In the genomic region with DNA sequence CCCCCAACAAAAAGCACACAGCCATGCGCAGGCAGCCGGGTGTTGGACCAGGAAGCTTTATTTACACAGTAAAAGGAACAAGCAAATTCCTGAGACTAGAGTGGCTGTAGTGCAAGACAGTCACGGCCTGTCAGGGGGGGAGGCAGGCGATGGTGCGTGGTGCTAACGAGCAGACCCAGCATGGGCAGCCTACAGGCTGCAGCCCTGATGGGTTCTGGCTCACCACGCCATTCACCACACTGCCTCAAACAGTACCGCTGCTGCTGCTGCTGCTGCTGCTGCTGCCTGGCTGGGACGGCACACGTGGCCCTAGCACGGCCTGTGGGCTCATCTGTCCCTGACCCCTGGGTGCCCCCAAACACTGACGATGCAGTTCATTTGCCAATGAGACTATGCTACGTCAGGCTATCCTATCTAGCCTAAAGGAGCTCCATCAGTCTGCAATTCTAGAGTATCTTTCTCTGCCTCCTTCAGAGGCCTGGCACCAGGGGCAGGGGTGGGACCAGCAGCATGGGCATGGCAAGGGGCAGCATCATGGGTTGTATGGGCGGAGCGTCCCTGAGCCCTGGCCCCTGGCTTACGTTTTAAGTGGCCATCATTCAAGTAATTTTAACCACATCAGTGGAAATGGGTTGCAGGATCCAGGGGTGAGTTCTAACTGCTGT, we compare ENCODE assay signal across 8 mouse cellular contexts.
A peak's percentile ranks its signal among the peaks of the same experiment; 100 is the strongest.
DNase-seq lines count a peak whose midpoint lies in the region; ATAC-seq and TF ChIP-seq lines count a peak whose summit lies in the region.

No protein-coding gene starts in this region.

- DNase-seq in left cerebral cortex, adult 2 months (ENCODE audit: extremely low spot score in 1 of 2, low spot score in 2 of 2), result no peak
- no peak for DNase-seq in left cerebral cortex, postnatal 4 days
- peak; percentile 18 for DNase-seq in forebrain, embryonic 14.5 days (ENCODE audit: low spot score)
- DNase-seq in liver, embryonic 13.5 days, result no peak
- peak; percentile 47 for DNase-seq in retina, embryonic 14.5 days (ENCODE audit: low spot score)
- no peak for DNase-seq in gastrocnemius, postnatal 14 days
- DNase-seq in ovary, postnatal 36 days (ENCODE audit: low spot score), result no peak
- DNase-seq in thymus, postnatal 4 days, result no peak

- H3K27ac ChIP-seq in left cerebral cortex, adult 2 months, result peak overlapping the region; percentile 94
- H3K27ac ChIP-seq in forebrain, embryonic 14.5 days (ENCODE audit: low read depth, low read length), result peak overlapping the region; percentile 44; the same call in 1 of the 2 replicates
- H3K27ac ChIP-seq in liver, embryonic 13.5 days, result 0 out of 2 replicates have a peak overlapping the region, but pooled peaks have one; percentile 23

- no peak for TF ChIP-seq CTCF in left cerebral cortex, adult 2 months (IDR thresholded peaks at IDR 0.05)

- no peak overlapping the region for H3K4me2 ChIP-seq in forebrain, embryonic 14.5 days (ENCODE audit: low read length)
- 0 out of 2 replicates have a peak overlapping the region, but pooled peaks have one; percentile 6 for H3K4me2 ChIP-seq in liver, embryonic 13.5 days

- peaks cover 33% of the 10 kb centered on the region for H3K36me3 ChIP-seq in forebrain, embryonic 14.5 days (ENCODE audit: control insufficient read depth, insufficient read depth, low read length)
- peaks cover 61% of the 10 kb centered on the region for H3K36me3 ChIP-seq in liver, embryonic 13.5 days

- 41% methylated on average over 16 of the region's 16 CpGs for WGBS in forebrain, embryonic 14.5 days
- WGBS in liver, embryonic 13.5 days (ENCODE audit: insufficient replicate concordance), result 67% methylated on average over 16 of the region's 16 CpGs

- peaks cover 17% of the 10 kb centered on the region for H3K4me1 ChIP-seq in forebrain, embryonic 14.5 days (ENCODE audit: control insufficient read depth, insufficient read depth, low read length)
- H3K4me1 ChIP-seq in liver, embryonic 13.5 days (replicated peaks), result peaks cover 49% of the 10 kb centered on the region

- H3K4me3 ChIP-seq in left cerebral cortex, adult 2 months, result no peak overlapping the region
- no peak overlapping the region for H3K4me3 ChIP-seq in forebrain, embryonic 14.5 days (ENCODE audit: low read depth, low read length)
- no peak overlapping the region for H3K4me3 ChIP-seq in liver, embryonic 13.5 days (replicated peaks)

- no peaks in the 10 kb centered on the region for H3K27me3 ChIP-seq in forebrain, embryonic 14.5 days (replicated peaks; ENCODE audit: control insufficient read depth, insufficient read depth, low read length)
- no peaks in the 10 kb centered on the region for H3K27me3 ChIP-seq in liver, embryonic 13.5 days

- H3K9me3 ChIP-seq in forebrain, embryonic 14.5 days (replicated peaks; ENCODE audit: control insufficient read depth, low read length), result no peaks in the 10 kb centered on the region
- H3K9me3 ChIP-seq in liver, embryonic 13.5 days (replicated peaks), result no peaks in the 10 kb centered on the region

- ATAC-seq in forebrain, embryonic 14.5 days, result peak; percentile 51; the same call in 1 of the 2 replicates
- peak; percentile 24; the same call in 1 of the 2 replicates for ATAC-seq in liver, embryonic 13.5 days (ENCODE audit: low read depth)

- H3K9ac ChIP-seq in forebrain, embryonic 14.5 days (ENCODE audit: low read length), result no peak overlapping the region; the same call in 1 of the 2 replicates
- no peak overlapping the region for H3K9ac ChIP-seq in liver, embryonic 13.5 days

- intact Hi-C loops in left cerebral cortex, adult 2 months (cut with DNase I), result loop anchor here (2.0 kb wide), 2 partner anchors 55 to 101 kb away; a partner anchor contains a TSS
- intact Hi-C loops in left cerebral cortex, postnatal 4 days (cut with DNase I), result no loop called here
- intact Hi-C loops in gastrocnemius, postnatal 14 days (cut with DNase I; ENCODE audit: low total_unique reads), result no loop called here

Comparison
In these comparisons a context has a peak if more than half of its experiments do, and no peak if none do; other contexts are left out.
1. DNase-seq: peak in forebrain, embryonic 14.5 days (single experiment) and retina, embryonic 14.5 days (single experiment); none in left cerebral cortex, adult 2 months (0 of 2), left cerebral cortex, postnatal 4 days (single experiment), liver, embryonic 13.5 days (single experiment), gastrocnemius, postnatal 14 days (single experiment), ovary, postnatal 36 days (single experiment) and thymus, postnatal 4 days (single experiment).
2. H3K27ac ChIP-seq: peak in every context shown above with its lines; median percentile 94 in left cerebral cortex, adult 2 months; 44 in forebrain, embryonic 14.5 days; 23 in liver, embryonic 13.5 days.